Mouse (Mus musculus): ENCODE data around the gene Hs3st3b1. TPM values are rescaled to one million over a fixed set of nuclear protein-coding genes. Genes with fewer than 3 reads are reported as not detected.

Hs3st3b1 gene
- polyA plus RNA-seq, 1 experiment: 0.65 TPM

GRCm38 (mm10) chr11:63953887-63954286, 31.8 kb upstream of the Hs3st3b1 start:
- no peak overlapping the region for H3K4me3 ChIP-seq (ENCODE audit: insufficient read depth, low read length)
- no peaks in the 10 kb centered on the region for H3K4me1 ChIP-seq (ENCODE audit: control insufficient read depth, insufficient read depth, low read length)
- no peak overlapping the region for H3K27ac ChIP-seq (ENCODE audit: insufficient read depth, low read length)
- TF ChIP-seq CTCF (IDR thresholded peaks at IDR 0.05; ENCODE audit: extremely low read depth, insufficient read depth, low read length) (no peak), POLR2A (IDR thresholded peaks at IDR 0.05; ENCODE audit: extremely low read depth, insufficient read depth, low read length) (no peak)

GRCm38 (mm10) chr11:63952743-63953191, 30.7 kb upstream of the Hs3st3b1 start:
- Histone ChIP-seq H3K4me1 (ENCODE audit: control insufficient read depth, insufficient read depth, low read length) (no peaks in the 10 kb centered on the region), H3K27ac (ENCODE audit: insufficient read depth, low read length) (no peak overlapping the region), H3K4me3 (ENCODE audit: insufficient read depth, low read length) (no peak overlapping the region)
- TF ChIP-seq POLR2A (IDR thresholded peaks at IDR 0.05; ENCODE audit: extremely low read depth, insufficient read depth, low read length) (no peak), CTCF (IDR thresholded peaks at IDR 0.05; ENCODE audit: extremely low read depth, insufficient read depth, low read length) (no peak)

- TF ChIP-seq POLR2A (IDR thresholded peaks at IDR 0.05; ENCODE audit: extremely low read depth, insufficient read depth, low read length): no peak
- no peak for TF ChIP-seq CTCF (IDR thresholded peaks at IDR 0.05; ENCODE audit: extremely low read depth, insufficient read depth, low read length)
- no peak overlapping the region for H3K4me3 ChIP-seq (ENCODE audit: insufficient read depth, low read length)
- no peaks in the 10 kb centered on the region for H3K4me1 ChIP-seq (ENCODE audit: control insufficient read depth, insufficient read depth, low read length)
- H3K27ac ChIP-seq (ENCODE audit: insufficient read depth, low read length): no peak overlapping the region
Measured at GRCm38 (mm10) chr11:63951831-63952631, 29.9 kb upstream of the Hs3st3b1 start.

- no peaks in the 10 kb centered on the region for H3K4me1 ChIP-seq (ENCODE audit: control insufficient read depth, insufficient read depth, low read length)
- TF ChIP-seq POLR2A (IDR thresholded peaks at IDR 0.05; ENCODE audit: extremely low read depth, insufficient read depth, low read length) (no peak), CTCF (IDR thresholded peaks at IDR 0.05; ENCODE audit: extremely low read depth, insufficient read depth, low read length) (no peak)
- no peak overlapping the region for H3K27ac ChIP-seq (ENCODE audit: insufficient read depth, low read length)
- H3K4me3 ChIP-seq (ENCODE audit: insufficient read depth, low read length): no peak overlapping the region
Measured at GRCm38 (mm10) chr11:63948371-63948770, 26.3 kb upstream of the Hs3st3b1 start.

- no peak overlapping the region for H3K27ac ChIP-seq (ENCODE audit: insufficient read depth, low read length)
- H3K4me1 ChIP-seq (ENCODE audit: control insufficient read depth, insufficient read depth, low read length): no peaks in the 10 kb centered on the region
- TF ChIP-seq POLR2A (IDR thresholded peaks at IDR 0.05; ENCODE audit: extremely low read depth, insufficient read depth, low read length): no peak
- TF ChIP-seq CTCF (IDR thresholded peaks at IDR 0.05; ENCODE audit: extremely low read depth, insufficient read depth, low read length): no peak
- H3K4me3 ChIP-seq (ENCODE audit: insufficient read depth, low read length): no peak overlapping the region
Measured at GRCm38 (mm10) chr11:63947024-63947423, 24.9 kb upstream of the Hs3st3b1 start.

GRCm38 (mm10) chr11:63943947-63944346, 21.9 kb upstream of the Hs3st3b1 start:
- H3K27ac ChIP-seq (ENCODE audit: insufficient read depth, low read length): no peak overlapping the region
- no peaks in the 10 kb centered on the region for H3K4me1 ChIP-seq (ENCODE audit: control insufficient read depth, insufficient read depth, low read length)
- H3K4me3 ChIP-seq (ENCODE audit: insufficient read depth, low read length): no peak overlapping the region
- TF ChIP-seq CTCF (IDR thresholded peaks at IDR 0.05; ENCODE audit: extremely low read depth, insufficient read depth, low read length): no peak
- no peak for TF ChIP-seq POLR2A (IDR thresholded peaks at IDR 0.05; ENCODE audit: extremely low read depth, insufficient read depth, low read length)

- Histone ChIP-seq H3K27ac (ENCODE audit: insufficient read depth, low read length) (no peak overlapping the region), H3K4me1 (ENCODE audit: control insufficient read depth, insufficient read depth, low read length) (no peaks in the 10 kb centered on the region), H3K4me3 (ENCODE audit: insufficient read depth, low read length) (no peak overlapping the region)
- TF ChIP-seq POLR2A (IDR thresholded peaks at IDR 0.05; ENCODE audit: extremely low read depth, insufficient read depth, low read length): no peak
- TF ChIP-seq CTCF (IDR thresholded peaks at IDR 0.05; ENCODE audit: extremely low read depth, insufficient read depth, low read length): no peak
Measured at GRCm38 (mm10) chr11:63943268-63943890, 21.3 kb upstream of the Hs3st3b1 start.

GRCm38 (mm10) chr11:63942177-63942576, 20.1 kb upstream of the Hs3st3b1 start:
- no peak for TF ChIP-seq POLR2A (IDR thresholded peaks at IDR 0.05; ENCODE audit: extremely low read depth, insufficient read depth, low read length)
- no peak for TF ChIP-seq CTCF (IDR thresholded peaks at IDR 0.05; ENCODE audit: extremely low read depth, insufficient read depth, low read length)
- Histone ChIP-seq H3K4me1 (ENCODE audit: control insufficient read depth, insufficient read depth, low read length) (no peaks in the 10 kb centered on the region), H3K27ac (ENCODE audit: insufficient read depth, low read length) (no peak overlapping the region), H3K4me3 (ENCODE audit: insufficient read depth, low read length) (no peak overlapping the region)

GRCm38 (mm10) chr11:63936641-63937040, 14.6 kb upstream of the Hs3st3b1 start:
- H3K27ac ChIP-seq (ENCODE audit: insufficient read depth, low read length): no peak overlapping the region
- no peak for TF ChIP-seq POLR2A (IDR thresholded peaks at IDR 0.05; ENCODE audit: extremely low read depth, insufficient read depth, low read length)
- TF ChIP-seq CTCF (IDR thresholded peaks at IDR 0.05; ENCODE audit: extremely low read depth, insufficient read depth, low read length): no peak
- H3K4me1 ChIP-seq (ENCODE audit: control insufficient read depth, insufficient read depth, low read length): no peaks in the 10 kb centered on the region
- no peak overlapping the region for H3K4me3 ChIP-seq (ENCODE audit: insufficient read depth, low read length)

GRCm38 (mm10) chr11:63926901-63927300, 4.8 kb upstream of the Hs3st3b1 start:
- no peak for TF ChIP-seq CTCF (IDR thresholded peaks at IDR 0.05; ENCODE audit: extremely low read depth, insufficient read depth, low read length)
- no peak for TF ChIP-seq POLR2A (IDR thresholded peaks at IDR 0.05; ENCODE audit: extremely low read depth, insufficient read depth, low read length)
- Histone ChIP-seq H3K4me3 (ENCODE audit: insufficient read depth, low read length) (no peak overlapping the region), H3K27ac (ENCODE audit: insufficient read depth, low read length) (no peak overlapping the region), H3K4me1 (ENCODE audit: control insufficient read depth, insufficient read depth, low read length) (no peaks in the 10 kb centered on the region)

All from cortical plate, adult 2 months (tissue).